Mouse (Mus musculus) testis, postnatal 10 days (tissue): Measurements from ENCODE around the gene Psmg3.

Source experiments
- DNase-seq: peaks from one replicate; pipeline ENCODE4 v3.0.0; 2021; ENCODE audit warnings: low spot score

Psmg3 gene

DNA sequence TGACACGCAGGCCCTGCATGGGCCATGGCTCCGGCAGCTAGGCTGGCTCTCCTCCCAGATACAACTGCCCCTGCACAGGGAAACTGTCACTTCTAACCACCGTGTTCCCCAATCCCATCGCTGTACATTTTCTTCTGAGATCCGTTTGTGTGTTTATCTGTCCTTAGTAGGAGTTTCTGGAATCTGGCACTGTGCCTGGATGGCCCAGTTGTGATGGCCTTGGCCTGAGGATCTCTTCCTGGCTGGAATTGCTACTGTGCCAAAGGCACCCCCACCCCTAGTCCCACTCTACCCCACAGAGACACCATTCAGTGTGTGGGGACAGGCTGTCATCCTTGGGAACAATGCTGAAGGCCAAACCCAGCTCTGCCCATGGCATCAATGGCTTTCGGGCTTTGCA is 10.7 kb downstream of the Psmg3 start:
- DNase-seq, result peak; percentile 81

DNA sequence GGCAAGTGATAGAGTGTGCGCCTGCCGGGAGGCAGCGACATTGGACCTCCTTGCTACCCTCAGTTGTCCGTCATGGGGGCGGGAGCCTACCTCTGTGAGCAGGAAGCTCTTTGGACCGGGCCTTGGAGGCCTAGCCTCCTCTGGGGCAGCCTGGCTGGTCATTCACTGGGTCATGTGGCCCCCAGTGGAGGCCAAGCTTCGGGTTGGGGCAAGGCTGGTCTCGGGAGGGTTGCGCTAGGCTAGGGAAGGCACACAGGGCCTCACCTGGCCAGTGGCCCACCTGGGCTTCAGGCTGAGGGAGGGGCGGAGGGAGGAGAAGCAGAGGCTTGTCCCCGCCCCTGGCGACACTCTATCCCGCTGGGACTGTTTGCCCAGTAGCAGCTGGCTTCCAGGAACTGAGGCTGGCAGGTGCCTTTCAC is 12.7 kb downstream of the Psmg3 start:
- DNase-seq, result peak; percentile 60

- peak; percentile 73 for DNase-seq
Observed at GRCm38 (mm10) chr5:139813126-139813490, 13.6 kb downstream of the Psmg3 start.

DNA sequence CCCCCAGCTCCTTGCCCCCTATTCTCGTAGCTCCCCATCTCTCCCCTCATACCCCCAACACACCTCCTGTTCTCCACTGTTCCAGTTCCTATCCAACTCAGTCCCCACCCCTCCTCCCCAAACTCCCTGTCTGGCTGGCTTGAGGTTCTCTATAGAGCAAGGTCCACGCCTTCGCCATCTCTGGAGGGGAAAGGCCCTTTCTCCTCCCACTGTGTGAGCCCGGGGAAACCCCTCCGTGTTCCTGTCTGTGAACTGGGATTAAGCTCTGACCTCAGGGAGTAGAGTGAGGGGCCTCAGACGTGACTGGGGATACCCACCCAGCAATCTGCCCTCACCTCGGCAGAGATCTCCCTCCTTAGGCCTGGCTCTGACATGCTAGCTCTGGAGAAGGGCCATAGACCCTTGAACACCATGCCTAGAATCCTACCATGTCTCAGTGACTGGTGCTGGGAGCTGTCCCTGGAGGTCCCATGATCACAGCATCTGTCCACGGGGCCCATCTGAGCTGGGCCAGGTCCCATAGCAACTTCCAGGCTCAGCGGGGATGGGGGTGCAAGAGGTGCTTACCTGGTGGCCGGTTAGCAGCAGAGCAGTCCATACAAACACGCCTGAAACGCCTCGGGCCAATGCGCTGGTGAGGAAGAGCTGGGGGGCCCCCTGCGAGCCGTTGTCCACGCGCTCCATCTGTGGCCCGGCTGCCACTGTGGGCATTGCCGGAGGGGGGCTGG is 14.1 kb downstream of the Psmg3 start:
- no peak for DNase-seq

DNA sequence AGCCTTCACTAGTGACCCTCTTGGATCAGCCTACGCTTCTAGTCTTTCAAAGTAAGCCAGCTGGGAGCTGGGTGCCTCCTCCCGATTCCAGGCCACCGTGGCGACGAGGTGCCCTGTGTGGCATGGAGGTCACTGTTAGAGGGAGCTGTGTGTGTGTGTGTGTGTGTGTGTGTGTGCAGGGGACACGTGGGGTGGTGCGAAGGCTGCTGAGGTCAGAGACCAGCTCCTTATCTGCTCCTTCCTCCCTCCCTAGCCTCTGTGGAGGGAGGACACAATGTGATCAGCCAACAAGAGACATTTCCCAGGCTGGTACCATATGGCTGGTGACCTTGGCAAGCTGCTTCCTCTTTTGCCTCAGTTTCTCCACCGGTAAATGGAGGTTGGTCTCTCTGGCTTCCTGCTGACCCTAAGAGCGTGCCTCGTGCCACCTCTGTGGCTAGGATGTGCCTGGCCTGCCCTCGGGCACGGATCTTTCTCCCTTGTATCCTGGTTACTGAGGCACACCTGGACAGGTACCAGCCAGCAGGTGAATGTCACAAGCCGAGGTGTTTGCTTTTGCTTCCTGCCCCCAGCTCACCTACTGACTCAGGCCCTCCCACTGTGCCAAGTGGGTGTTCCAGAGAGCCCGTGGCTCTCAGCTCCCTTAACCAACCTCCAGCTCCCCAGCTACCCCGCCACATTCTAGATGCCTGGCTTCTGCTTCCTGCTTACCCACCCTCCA is 14.8 kb downstream of the Psmg3 start:
- DNase-seq, result peak; percentile 66

DNA sequence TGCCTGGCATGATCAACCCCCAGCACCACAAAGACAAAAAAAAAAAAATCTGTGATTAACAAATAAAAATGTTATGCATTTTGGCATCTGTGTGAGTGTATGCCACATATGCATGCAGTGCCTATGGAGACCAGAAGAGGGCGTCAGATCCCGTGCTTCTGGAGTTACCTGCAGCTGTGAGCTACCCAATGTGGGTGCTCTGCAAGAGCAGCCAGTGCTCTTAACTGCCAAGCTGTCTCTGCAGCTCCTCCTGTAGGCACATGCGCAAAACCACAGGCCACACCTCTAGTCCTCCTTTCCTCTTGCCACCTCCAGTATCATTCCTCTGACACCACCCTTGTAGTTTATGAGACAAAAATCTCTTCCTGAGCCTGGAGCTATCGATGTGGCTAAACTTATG is 17.3 kb downstream of the Psmg3 start:
- peak; percentile 73 for DNase-seq

DNA sequence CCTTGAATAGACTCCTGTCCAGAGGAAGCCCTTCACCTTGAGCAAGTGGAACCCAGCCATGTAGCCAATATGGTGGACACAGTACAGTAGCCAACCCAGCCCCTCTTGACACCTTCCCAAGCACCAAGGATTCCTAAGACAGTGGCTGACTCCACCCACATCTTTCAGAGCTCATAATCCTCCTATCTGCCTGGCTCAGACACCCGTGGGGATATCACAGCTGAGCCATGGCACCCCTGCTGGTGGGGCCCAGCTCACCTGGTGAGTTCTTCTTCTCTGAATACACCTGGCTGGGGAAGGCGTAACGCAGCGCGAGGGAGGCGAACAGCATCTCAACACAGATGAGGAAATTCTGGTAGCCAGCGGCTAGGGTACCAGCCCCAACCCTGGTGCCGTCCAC is 20.8 kb downstream of the Psmg3 start:
- peak; percentile 48 for DNase-seq

DNA sequence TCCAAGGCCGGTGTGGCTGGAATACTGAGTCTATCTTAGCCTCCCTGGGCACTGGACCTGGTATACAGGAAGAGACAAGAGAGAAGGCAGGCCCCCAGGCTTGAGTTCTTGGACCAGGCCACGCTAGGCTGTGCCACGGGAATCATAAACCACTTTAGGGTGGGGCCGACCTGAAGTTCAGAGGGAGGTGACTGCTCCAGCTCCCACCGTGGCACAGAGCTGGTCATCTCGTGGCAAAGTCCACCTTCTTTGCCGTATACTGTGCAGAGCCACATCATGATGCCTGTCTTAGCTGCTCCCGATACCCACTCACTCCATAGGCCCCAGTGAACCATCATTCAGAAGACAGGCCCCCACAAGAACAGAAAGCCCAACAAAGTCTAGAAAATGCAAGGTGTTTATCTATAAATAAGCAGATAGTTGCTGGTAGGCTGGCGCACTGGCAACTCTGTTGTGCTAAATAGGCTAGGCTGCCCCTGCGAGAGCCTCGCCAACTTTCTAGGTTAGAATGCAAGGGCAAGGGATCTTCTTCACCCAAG is 22.0 kb downstream of the Psmg3 start:
- peak; percentile 64 for DNase-seq

- DNase-seq, result peak; percentile 76
Observed at GRCm38 (mm10) chr5:139804107-139804551, 22.6 kb downstream of the Psmg3 start.

GRCm38 (mm10) chr5:139803601-139804102 is 23.0 kb downstream of the Psmg3 start:
- peak; percentile 93 for DNase-seq

- DNase-seq, result peak; percentile 43
Observed at GRCm38 (mm10) chr5:139803165-139803564, 23.5 kb downstream of the Psmg3 start.

DNA sequence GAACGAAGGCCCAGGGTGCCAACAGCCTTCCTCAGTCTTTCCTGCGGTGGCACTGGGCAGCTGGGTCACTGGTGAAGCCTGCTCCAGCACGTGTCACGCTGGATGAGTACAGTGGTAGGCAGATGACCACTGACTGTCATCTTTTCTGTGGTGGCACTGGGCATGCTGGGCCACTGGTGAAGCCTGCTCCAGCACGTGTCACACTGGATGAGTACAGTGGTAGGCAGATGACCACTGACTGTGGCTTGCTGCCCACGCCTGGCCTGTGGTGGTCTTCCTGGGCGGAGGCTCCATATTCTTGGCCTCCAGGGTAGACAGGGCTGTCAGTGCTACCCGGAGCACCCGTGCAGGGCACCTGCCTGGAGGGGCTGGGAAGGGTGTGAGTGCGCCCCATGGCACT is 24.8 kb downstream of the Psmg3 start:
- peak; percentile 56 for DNase-seq

GRCm38 (mm10) chr5:139801231-139801630 is 25.5 kb downstream of the Psmg3 start:
- no peak for DNase-seq

GRCm38 (mm10) chr5:139799801-139800590 is 26.7 kb downstream of the Psmg3 start:
- DNase-seq, result no peak

GRCm38 (mm10) chr5:139799041-139799440 is 27.6 kb downstream of the Psmg3 start:
- DNase-seq, result no peak

DNA sequence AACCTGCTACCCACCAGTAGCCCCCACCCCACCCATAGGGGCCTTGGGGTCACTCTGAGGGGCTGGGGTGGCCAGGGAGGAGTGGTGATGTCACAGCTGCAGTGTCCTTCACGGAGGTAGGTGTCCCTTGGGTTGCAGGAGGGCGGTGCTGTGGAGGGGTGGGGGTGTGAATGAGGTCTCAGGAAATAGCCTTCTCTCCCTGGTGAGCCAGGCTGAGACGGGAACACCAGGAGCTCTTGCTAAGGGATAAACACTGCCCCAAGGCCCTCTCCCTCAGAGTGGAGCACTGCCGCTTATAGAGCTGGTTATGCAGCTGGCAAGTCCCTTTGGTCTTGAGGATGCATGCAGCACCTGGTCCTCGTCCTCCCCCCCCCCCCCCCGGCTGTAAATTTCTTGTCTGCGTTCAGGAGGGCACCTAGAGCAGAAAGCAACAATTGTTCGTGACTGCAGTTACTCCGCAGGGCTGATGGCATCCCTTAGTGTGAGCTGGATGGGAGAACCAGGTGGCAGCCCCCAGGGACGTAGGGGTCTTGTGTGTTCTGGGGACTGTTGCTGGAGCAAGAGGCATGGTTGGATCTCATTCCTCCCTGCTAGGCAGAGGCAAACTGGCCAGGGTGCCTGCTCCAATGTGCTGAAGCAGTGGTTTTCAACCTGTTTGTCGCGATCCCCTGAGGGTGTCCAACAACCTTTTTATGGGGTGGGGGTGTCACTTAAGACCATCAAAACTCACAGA is 28.4 kb downstream of the Psmg3 start:
- DNase-seq, result no peak

- peak; percentile 94 for DNase-seq
Observed at GRCm38 (mm10) chr5:139797473-139798167, 29.1 kb downstream of the Psmg3 start.

GRCm38 (mm10) chr5:139796900-139797299 is 29.8 kb downstream of the Psmg3 start:
- peak; percentile 84 for DNase-seq

DNA sequence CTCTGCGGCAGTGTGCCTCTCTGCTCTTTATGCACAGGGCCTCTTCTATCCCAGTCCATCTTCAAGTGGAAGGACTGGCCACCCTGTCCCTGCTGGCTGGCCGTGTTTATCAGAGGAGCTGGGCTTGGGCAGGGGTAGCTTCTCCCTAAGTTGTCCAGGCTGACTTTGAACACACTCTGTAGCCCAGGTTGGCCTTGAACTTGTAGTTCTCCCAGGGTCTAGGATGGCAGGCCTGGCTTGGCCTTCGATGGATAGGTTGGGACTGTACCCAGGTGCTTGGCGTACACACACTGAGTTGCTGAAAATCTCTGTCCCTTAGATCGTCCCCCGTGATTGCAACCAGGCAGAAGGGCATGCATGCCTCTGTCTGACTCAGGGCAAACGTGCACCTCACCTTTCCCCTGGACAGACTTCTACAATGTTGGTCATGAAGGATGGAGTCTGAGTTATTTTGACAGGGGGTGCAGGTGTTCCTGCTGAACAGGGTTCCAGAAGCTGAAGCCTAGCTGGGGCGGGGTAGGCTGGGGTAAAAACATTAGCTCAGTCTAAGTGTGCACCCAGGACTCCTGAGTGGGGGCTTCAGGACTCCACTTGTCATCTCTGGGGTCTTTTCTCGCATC is 30.6 kb downstream of the Psmg3 start:
- DNase-seq, result no peak

DNA sequence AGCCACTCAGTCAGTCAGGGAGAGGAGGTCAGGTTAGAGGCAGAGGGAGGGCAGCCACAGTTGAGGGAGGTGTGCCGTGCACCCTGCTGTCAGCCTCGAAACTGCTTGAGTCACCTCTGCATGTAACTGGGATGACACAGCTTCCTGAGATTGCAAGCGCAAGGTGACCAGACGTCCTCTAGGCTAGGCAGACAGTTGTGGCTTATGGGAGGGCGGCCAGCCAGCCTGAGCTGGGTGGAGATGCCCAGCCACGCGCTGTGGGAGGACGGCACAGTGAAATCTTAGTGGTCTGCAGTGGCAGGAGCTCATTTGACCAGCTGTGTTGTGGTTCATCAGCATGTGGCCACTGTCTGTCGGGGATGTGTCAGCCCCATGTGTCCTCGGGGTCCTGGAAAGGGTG is 31.7 kb downstream of the Psmg3 start:
- DNase-seq, result peak; percentile 61
